Mouse (Mus musculus) T-helper 2 cell (primary cell): ENCODE data around the gene Nrp2.

Source experiments
- in situ Hi-C: fragments of 300-600 bp; cut with MboI, MseI; formaldehyde crosslinking; loops from one replicate; pipeline ENCODE4 v1.15.1; 2025; ENCODE audit warnings: high pct_unique_total_duplicates

The Nrp2 gene

DNA sequence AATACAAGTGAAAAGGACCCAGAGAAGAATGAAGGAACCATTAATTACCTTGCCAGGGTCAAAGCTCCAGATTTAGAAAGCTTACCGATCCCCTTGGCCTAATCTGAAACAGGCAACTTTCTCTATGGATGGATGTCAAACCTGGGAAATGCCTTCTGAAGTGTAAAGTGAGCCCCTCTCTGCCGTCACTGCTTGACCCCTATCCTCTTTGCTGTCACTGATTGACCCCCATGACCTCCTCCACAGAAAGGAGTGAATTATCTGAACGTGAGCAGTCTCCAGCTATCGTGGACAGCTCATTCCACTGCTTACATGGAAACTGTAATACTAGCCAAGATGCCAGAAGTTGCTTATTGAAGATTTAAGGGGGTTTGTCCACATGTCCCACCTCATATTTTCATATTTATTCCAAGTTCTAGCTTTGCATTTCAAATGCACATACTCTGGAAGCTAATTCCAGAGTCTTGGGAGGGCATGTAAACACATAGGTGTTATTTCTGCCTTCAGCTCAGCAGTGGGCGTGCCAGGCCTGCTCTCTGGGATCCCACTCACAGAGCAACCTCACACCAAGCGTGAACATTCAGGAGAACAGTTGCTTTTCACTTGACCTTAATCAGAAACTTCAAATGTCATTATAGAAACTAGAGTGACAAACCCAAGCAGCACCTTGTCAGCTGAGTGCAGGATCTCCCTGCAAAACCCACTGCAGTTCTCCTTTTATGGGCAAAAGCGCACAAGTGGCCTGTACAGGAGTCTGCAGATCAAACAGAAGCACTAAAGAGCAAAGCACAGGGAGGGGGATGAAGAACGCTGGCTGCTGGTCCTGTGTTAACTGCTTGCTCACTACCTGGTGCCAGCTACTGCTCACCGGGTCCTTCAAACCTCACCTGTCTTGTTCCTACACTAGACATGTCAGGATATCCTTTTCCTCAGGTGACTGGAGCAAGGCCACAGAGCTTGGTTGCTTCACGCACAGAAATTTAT, 109.9 kb downstream of the Nrp2 start:
- in situ Hi-C loops: no loop called here

DNA sequence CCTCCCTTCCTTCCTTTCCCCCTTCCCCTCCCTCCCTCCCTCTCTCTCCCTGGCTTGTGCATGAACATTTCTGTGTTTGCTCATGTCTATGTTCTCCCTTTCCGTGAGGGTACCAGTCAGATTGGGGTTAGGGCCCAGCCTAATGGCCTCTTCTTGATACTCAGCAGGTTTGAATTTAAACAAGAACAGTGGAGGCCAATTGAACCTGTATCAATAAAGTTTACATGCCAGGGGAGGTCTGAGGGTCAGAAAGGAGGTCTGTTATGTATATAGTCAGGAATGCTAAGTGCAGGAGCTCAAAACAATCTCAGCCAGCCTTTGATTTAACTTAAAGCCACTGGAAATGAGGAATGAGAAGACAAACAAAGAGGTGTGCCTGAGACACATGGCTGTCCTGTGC, 110.9 kb downstream of the Nrp2 start:
- in situ Hi-C loops: no loop called here

DNA sequence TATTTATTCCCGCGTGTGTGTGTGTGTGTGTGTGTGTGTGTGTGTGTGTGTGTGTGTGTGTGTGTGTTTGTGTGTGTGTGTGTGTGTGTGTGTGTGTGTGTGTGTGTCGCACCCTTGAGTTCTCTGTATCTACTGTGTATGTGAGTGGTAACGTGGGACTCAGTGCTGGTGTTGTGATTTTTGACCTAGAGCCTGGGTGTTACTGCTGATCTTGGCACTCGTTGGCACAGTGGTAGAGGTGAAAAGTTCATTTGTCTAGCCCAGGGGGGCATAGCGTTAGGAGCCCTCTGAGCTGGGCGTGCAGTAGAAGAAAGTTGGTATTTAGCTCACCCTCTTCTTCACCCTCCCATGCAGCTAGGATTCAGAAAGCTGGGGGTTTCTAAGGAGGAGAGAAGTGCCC, 114.5 kb downstream of the Nrp2 start:
- in situ Hi-C loops: no loop called here

- in situ Hi-C loops: no loop called here
Observed at GRCm38 (mm10) chr1:62820170-62820569, 117.1 kb downstream of the Nrp2 start.

DNA sequence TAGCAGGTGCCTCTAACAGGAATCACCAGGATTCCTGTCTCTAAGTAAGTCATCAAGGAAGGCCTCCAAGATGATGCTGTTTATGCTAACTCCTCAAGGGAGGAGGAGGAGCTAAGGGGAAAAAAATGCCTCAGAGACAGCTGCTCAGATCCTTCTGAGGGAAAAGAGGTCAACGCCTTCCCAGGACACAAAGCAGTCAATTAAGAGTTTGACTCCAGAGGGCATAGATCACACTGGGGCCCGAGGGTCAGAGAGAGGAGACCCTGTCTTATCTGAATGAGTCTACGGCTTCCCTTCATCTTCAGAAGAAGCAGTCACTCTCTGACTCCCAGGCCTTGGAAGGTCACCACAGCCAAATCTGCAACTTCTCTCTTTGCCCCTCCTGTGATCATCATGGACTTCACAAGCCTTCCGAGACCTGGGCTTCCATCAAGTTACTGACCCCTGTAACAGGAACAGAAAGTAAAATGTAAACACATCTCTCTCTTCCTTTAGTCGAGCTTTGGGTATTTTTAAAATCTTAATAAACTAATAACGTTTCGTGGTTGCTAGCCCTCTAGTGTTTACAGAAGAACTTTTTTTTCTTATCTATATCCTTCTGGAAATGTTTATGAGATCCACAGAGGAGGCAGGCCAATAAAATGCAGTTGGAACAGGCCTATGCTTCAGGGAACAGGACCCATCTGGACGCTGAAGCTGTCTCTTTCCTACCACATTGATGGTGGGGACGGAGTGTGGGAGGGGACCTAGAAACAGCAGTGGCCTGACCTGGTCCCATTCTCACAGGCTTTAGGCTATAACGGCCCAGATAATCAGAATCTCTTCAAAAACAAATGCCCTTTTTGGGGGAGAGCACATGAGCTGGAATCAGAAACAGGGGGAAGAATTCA, 118.7 kb downstream of the Nrp2 start:
- in situ Hi-C loops: no loop called here

- in situ Hi-C loops: no loop called here
Observed at GRCm38 (mm10) chr1:62823549-62824195, 120.6 kb downstream of the Nrp2 start.

DNA sequence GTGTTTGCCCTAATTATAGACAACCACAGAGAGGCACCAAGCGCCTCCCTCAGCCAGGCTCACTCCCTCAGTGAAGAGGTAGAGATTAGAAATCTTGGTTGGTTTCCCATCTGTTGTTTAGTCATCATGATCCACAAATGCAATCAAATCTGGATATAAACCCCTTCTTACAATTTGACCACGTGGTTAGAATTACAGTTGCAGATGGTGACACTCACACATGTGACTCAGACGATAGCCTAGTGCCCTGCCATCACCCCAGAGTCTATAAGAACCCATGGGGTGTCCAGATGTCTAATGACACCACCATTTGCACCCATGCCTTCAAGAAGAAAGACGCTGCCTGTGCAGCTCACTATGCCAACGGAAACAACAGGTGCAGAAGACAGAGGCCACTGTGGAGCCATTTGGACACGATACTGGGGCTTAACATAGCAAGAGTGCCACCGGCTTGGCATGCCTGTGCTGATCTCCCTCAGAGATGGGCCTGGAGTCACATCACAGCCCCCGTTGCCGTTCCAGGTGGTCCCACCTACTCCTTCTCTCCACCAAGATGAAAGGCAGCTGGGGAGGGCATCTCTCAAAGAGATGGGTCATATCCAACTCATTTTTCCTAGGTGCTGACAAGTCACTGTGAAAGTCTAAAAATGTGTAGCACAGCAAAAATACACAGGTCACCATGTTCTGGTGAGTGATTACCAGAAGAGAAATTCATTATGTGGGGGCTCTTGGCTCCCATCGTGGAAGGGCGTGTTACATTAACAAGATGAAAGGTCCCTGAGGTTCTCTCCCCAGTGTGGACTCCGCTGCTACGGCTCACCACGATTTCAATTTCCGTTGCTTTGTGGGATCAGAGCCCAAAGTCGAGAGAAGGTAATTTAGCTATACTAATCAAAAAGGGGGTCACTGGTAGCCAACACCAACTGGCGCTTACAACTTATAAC, 123.0 kb downstream of the Nrp2 start:
- in situ Hi-C loops: no loop called here

GRCm38 (mm10) chr1:62827316-62827715, 124.2 kb downstream of the Nrp2 start:
- in situ Hi-C loops: no loop called here

- in situ Hi-C loops: no loop called here
Observed at GRCm38 (mm10) chr1:62828156-62828555, 125.1 kb downstream of the Nrp2 start.

GRCm38 (mm10) chr1:62829690-62830417, 126.8 kb downstream of the Nrp2 start:
- in situ Hi-C loops: no loop called here

DNA sequence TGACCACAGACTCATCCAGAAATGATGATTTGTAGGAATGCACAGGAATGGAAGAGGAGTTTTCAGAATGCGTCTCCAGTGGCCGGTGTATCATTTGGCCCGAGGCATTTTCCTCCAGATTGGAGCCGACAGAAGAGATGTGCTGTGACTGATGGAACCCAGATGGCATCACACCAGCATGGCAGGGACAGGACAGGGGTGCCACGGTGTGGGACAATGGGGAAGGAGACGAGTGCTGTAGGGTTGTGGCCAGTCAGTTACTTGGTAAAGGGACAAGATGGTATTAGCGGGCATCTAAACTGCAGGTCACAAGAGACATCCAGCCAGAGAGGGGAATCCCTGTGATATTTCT, 127.3 kb downstream of the Nrp2 start:
- in situ Hi-C loops: no loop called here

GRCm38 (mm10) chr1:62831725-62832455, 128.8 kb downstream of the Nrp2 start:
- in situ Hi-C loops: no loop called here

GRCm38 (mm10) chr1:62833356-62833755, 130.3 kb downstream of the Nrp2 start:
- in situ Hi-C loops: no loop called here

GRCm38 (mm10) chr1:62834443-62835185, 131.5 kb downstream of the Nrp2 start:
- in situ Hi-C loops: no loop called here

GRCm38 (mm10) chr1:62838083-62838482, 135.0 kb downstream of the Nrp2 start:
- in situ Hi-C loops: no loop called here

GRCm38 (mm10) chr1:62838631-62839030, 135.5 kb downstream of the Nrp2 start:
- in situ Hi-C loops: no loop called here

DNA sequence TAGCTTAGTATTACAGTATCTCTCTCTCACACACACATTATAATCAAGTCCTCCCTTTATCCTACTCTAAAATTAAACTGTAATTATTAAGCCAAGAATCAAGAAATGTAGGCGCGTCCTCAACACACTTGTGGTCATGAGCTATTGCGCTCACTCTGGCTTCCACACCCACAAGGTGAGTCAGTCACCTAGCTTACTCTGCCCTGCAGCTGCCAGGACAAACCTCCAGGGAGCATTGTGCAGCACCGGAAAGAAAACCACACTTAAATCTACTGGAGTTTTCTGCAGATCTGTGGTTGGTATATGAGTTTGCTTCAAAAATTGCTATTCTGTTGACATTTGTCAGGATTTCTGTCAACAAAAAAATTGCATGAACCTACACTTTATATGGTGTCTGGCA, 140.1 kb downstream of the Nrp2 start:
- in situ Hi-C loops: no loop called here

DNA sequence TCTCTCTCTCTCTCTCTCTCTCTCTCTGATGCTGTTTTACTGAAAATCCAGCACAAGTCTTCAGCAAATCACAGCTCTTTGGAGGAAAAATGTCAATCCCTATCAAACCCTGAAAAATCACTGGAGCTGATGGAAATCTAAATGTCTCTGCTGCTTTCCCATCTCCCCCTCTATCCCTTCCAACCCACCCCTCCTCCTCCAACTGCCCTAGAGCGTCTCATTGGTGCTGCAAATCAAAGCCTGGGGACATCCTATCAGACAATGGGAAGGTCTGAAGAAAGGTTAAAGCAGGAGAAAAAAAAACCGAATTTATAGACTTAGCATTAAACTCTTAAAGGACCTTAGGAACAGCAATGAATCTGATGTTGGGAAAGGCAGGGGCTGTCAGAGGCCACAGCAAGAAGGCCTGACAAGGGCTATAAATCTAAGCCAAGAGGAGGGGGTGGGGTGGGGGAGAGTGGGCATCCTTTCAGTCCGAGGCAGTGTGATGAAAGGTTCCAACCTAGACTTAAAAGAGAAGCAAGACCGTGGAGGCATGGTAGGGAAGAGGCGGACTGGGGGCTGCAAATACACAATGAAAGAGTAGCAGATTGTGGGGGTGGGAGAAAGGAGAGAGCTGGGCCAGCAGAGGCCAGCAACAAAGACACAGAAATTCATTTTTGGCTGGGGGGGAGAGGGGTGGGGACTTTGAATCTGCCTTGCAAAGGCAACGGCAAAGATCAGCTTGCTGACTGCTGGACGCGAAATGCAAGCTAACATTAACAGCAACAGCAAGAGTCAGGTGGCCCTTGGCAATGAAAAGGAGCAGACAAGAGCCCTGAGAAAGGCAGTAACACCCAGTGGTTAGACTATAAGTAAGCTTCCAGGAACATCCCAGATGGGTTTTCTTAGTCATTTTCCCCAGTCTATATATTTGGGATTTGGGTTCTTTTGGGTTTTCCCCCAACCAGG, 148.2 kb downstream of the Nrp2 start:
- in situ Hi-C loops: no loop called here
